Mouse (Mus musculus) duodenum, adult 2 months (tissue): ENCODE measurements around the gene C2cd5. TPM values are rescaled to one million over a fixed set of nuclear protein-coding genes. Genes with fewer than 3 reads are reported as not detected.

Source experiments
- polyA plus RNA-seq: library from polyadenylated mRNA; depleted of rRNA; stranded (reverse); fragments of >200 nt; gene quantifications from 2 replicates; pipeline ENCODE4 v1.2.3, GENCODE M21; 2012; ENCODE audit warnings: low replicate concordance; rRNA removed

The C2cd5 gene
- 6.7 and 9.9 TPM in 2 replicates for polyA plus RNA-seq

GRCm38 (mm10) chr6:143099681-143100382, at the start of gene C2cd5:
Gene C2cd5, minus strand, starts transcription at chr6:143100141.

GRCm38 (mm10) chr6:142964076-142964530, 135.8 kb downstream of the C2cd5 start, which contains the start of gene St8sia1:
Gene St8sia1, minus strand, starts transcription at chr6:142964452.

Other genes with a start within 250 kb of the C2cd5 start
- gene St8sia1, start 135.7 kb downstream of the C2cd5 start, polyA plus RNA-seq: 0.04 and 0.06 TPM in 2 replicates
- gene Etnk1, start 67.1 kb upstream of the C2cd5 start, polyA plus RNA-seq: 16.8 and 31.2 TPM in 2 replicates